Mouse (Mus musculus) C2C12 (cell line): ENCODE results near the gene Atf4. TPM values are rescaled to one million over a fixed set of nuclear protein-coding genes. Genes with fewer than 3 reads are reported as not detected.
A peak's percentile ranks its signal among the peaks of the same experiment; 100 is the strongest.

Source experiments
- H3K27me3 ChIP-seq: one replicate; pipeline ENCODE4 v1.6.1; 2011; ENCODE audit not compliant: control insufficient read depth, insufficient read depth, insufficient read length
- H3K36me3 ChIP-seq: one replicate; pipeline ENCODE4 v1.6.1; 2011; ENCODE audit not compliant: control insufficient read depth, insufficient read depth
- H3K4me3 ChIP-seq: one replicate; pipeline ENCODE4 v1.5.1; 2011; ENCODE audit warnings: mild to moderate bottlenecking, control low read depth; ENCODE audit not compliant: poor library complexity, insufficient read depth, severe bottlenecking
- H3K79me2 ChIP-seq: one replicate; pipeline ENCODE4 v1.6.1; 2011; ENCODE audit not compliant: control insufficient read depth, insufficient read depth
- H3K79me3 ChIP-seq: one replicate; pipeline ENCODE4 v1.6.1; 2011; ENCODE audit warnings: low read depth, control low read depth
- H3ac ChIP-seq: one replicate; pipeline ENCODE3; 2011; ENCODE audit warnings: low read depth; ENCODE audit not compliant: control insufficient read depth, insufficient read length
- CEBPB ChIP-seq: IDR thresholded peaks from one replicate; pipeline ENCODE4 v1.6.1; 2011; ENCODE audit warnings: low read depth, mild to moderate bottlenecking, control low read depth, moderate library complexity
- CTCF ChIP-seq: IDR thresholded peaks from one replicate; pipeline ENCODE4 v1.5.1; 2011; ENCODE audit not compliant: control insufficient read depth, insufficient read depth, insufficient read length
- FOSL1 ChIP-seq: IDR thresholded peaks from one replicate; pipeline ENCODE4 v1.8.0; 2011; ENCODE audit warnings: mild to moderate bottlenecking, low read length; ENCODE audit not compliant: poor library complexity, insufficient read depth, severe bottlenecking
- MAX ChIP-seq: IDR thresholded peaks from one replicate; pipeline ENCODE4 v1.6.1; 2011; ENCODE audit warnings: mild to moderate bottlenecking, control low read depth
- MYOD1 ChIP-seq: IDR thresholded peaks from one replicate; pipeline ENCODE4 v1.6.1; 2011; ENCODE audit warnings: low read depth; ENCODE audit not compliant: control insufficient read depth, insufficient read length
- MYOG ChIP-seq: IDR thresholded peaks from one replicate; pipeline ENCODE4 v1.6.1; 2011; ENCODE audit not compliant: control insufficient read depth, insufficient read length; ENCODE audit errors: extremely low read depth
- USF1 ChIP-seq: IDR thresholded peaks from one replicate; pipeline ENCODE4 v1.6.1; 2011; ENCODE audit warnings: low read depth, mild to moderate bottlenecking, control low read depth, moderate library complexity
- polyA plus RNA-seq: library from polyadenylated mRNA; unstranded; fragments of >200 nt; fragmentation: generic; extraction: Trizol; gene quantifications from one replicate; pipeline ENCODE4 v1.2.1, GENCODE M21; 2012; ENCODE audit warnings: missing spikeins

Atf4 gene
- polyA plus RNA-seq, 1 experiment, result 507 TPM

GRCm38 (mm10) chr15:80235535-80235934, 19.4 kb upstream of the Atf4 start, which contains the start of gene AC140267.1:
Gene AC140267.1, plus strand, starts transcription at chr15:80235835.
- no peaks in the 10 kb centered on the region for H3K27me3 ChIP-seq
- peak within 1 kb of the TSS; percentile 96 for H3ac ChIP-seq
- peaks cover 48% of the 10 kb centered on the region for H3K36me3 ChIP-seq
- peaks cover 33% of the 10 kb centered on the region for H3K79me3 ChIP-seq
- peaks cover 58% of the 10 kb centered on the region for H3K79me2 ChIP-seq
- TF ChIP-seq MAX, result no peak
- TF ChIP-seq MYOD1, result no peak
- no peak for TF ChIP-seq MYOG
- TF ChIP-seq FOSL1, result no peak
- TF ChIP-seq CTCF, result no peak
- no peak for TF ChIP-seq CEBPB
- no peak for TF ChIP-seq USF1
- H3K4me3 ChIP-seq, result peak within 1 kb of the TSS; percentile 100

- H3K79me3 ChIP-seq, result peaks cover 8% of the 10 kb centered on the region
- H3K79me2 ChIP-seq, result peaks cover 24% of the 10 kb centered on the region
- H3K36me3 ChIP-seq, result peaks cover 97% of the 10 kb centered on the region
- H3ac ChIP-seq, result no peak overlapping the region
- no peak overlapping the region for H3K4me3 ChIP-seq
- no peaks in the 10 kb centered on the region for H3K27me3 ChIP-seq
- TF ChIP-seq CTCF (no peak), MYOG (no peak), CEBPB (no peak), MAX (no peak), MYOD1 (no peak), USF1 (no peak), FOSL1 (no peak)
Observed at GRCm38 (mm10) chr15:80248135-80248534, 6.8 kb upstream of the Atf4 start.

GRCm38 (mm10) chr15:80248596-80248995, 6.4 kb upstream of the Atf4 start:
- H3ac ChIP-seq, result no peak overlapping the region
- H3K79me2 ChIP-seq, result peaks cover 19% of the 10 kb centered on the region
- TF ChIP-seq MYOG, result no peak
- TF ChIP-seq USF1, result no peak
- TF ChIP-seq FOSL1, result no peak
- no peak for TF ChIP-seq CEBPB
- TF ChIP-seq MAX, result no peak
- TF ChIP-seq CTCF, result no peak
- TF ChIP-seq MYOD1, result no peak
- peaks cover 97% of the 10 kb centered on the region for H3K36me3 ChIP-seq
- H3K27me3 ChIP-seq, result no peaks in the 10 kb centered on the region
- H3K4me3 ChIP-seq, result no peak overlapping the region
- H3K79me3 ChIP-seq, result peaks cover 8% of the 10 kb centered on the region

GRCm38 (mm10) chr15:80249672-80250071, 5.3 kb upstream of the Atf4 start:
- H3K4me3 ChIP-seq, result no peak overlapping the region
- peaks cover 1% of the 10 kb centered on the region for H3K79me3 ChIP-seq
- H3K79me2 ChIP-seq, result peaks cover 10% of the 10 kb centered on the region
- no peaks in the 10 kb centered on the region for H3K27me3 ChIP-seq
- TF ChIP-seq MAX, result no peak
- no peak for TF ChIP-seq FOSL1
- TF ChIP-seq MYOD1, result no peak
- no peak for TF ChIP-seq USF1
- no peak for TF ChIP-seq MYOG
- TF ChIP-seq CEBPB, result no peak
- no peak for TF ChIP-seq CTCF
- H3ac ChIP-seq, result no peak overlapping the region
- peaks cover 87% of the 10 kb centered on the region for H3K36me3 ChIP-seq

- Histone ChIP-seq H3K4me3 (no peak overlapping the region), H3K79me3 (peaks cover 3% of the 10 kb centered on the region), H3K36me3 (peaks cover 79% of the 10 kb centered on the region), H3K79me2 (peaks cover 11% of the 10 kb centered on the region), H3ac (no peak overlapping the region), H3K27me3 (no peaks in the 10 kb centered on the region)
- TF ChIP-seq MYOD1, result no peak
- no peak for TF ChIP-seq MYOG
- no peak for TF ChIP-seq FOSL1
Observed at GRCm38 (mm10) chr15:80250586-80250985, 4.4 kb upstream of the Atf4 start.

GRCm38 (mm10) chr15:80253530-80253929, 1.5 kb upstream of the Atf4 start:
- H3K36me3 ChIP-seq, result peaks cover 71% of the 10 kb centered on the region
- H3K27me3 ChIP-seq, result no peaks in the 10 kb centered on the region
- peaks cover 19% of the 10 kb centered on the region for H3K79me3 ChIP-seq
- H3K4me3 ChIP-seq, result no peak overlapping the region
- TF ChIP-seq CTCF, result no peak
- no peak for TF ChIP-seq CEBPB
- no peak for TF ChIP-seq MAX
- TF ChIP-seq MYOD1, result no peak
- no peak for TF ChIP-seq MYOG
- TF ChIP-seq FOSL1, result no peak
- no peak for TF ChIP-seq USF1
- H3ac ChIP-seq, result no peak overlapping the region
- H3K79me2 ChIP-seq, result peaks cover 34% of the 10 kb centered on the region
